Mouse (Mus musculus) lung, embryonic 14.5 days (tissue): Measurements from ENCODE around the gene Msh5. TPM values are rescaled to one million over a fixed set of nuclear protein-coding genes. Genes with fewer than 3 reads are reported as not detected.
A peak's percentile ranks its signal among the peaks of the same experiment; 100 is the strongest.

ENCODE experiments used
- ATAC-seq: fragments of 200-750 bp; cut with Nextera tagmentation; 2 replicates; pipeline ENCODE4 v1.8.0; 2017; ENCODE audit warnings: mild to moderate bottlenecking, moderate TSS enrichment, moderate library complexity; ENCODE audit not compliant: insufficient read depth
- DNase-seq: peaks from one replicate; pipeline ENCODE4 v3.0.0-alpha.2; 2015
- H3K27ac ChIP-seq: fragments of 300-500 bp; sonication (generic); 2 replicates; pipeline ENCODE4 v1.5.1; 2014; ENCODE audit warnings: low read depth, mild to moderate bottlenecking, moderate library complexity
- H3K27me3 ChIP-seq: fragments of 300-500 bp; sonication (generic); 2 replicates; pipeline ENCODE4 v1.6.1; 2014; ENCODE audit warnings: low read length, control low read depth; ENCODE audit not compliant: insufficient read depth
- H3K36me3 ChIP-seq: fragments of 300-500 bp; sonication (generic); 2 replicates; pipeline ENCODE4 v1.6.1; 2014; ENCODE audit warnings: control low read depth; ENCODE audit not compliant: insufficient read depth
- H3K4me1 ChIP-seq: fragments of 300-500 bp; sonication (generic); 2 replicates; pipeline ENCODE4 v1.6.1; 2014; ENCODE audit warnings: antibody characterized with exemption, control low read depth; ENCODE audit not compliant: insufficient read depth
- H3K4me2 ChIP-seq: fragments of 300-500 bp; sonication (generic); 2 replicates; pipeline ENCODE4 v1.6.1; 2014; ENCODE audit warnings: mild to moderate bottlenecking
- H3K4me3 ChIP-seq: fragments of 300-500 bp; sonication (generic); 2 replicates; pipeline ENCODE4 v1.5.1; 2014; ENCODE audit warnings: low read depth, low read length
- H3K9ac ChIP-seq: fragments of 300-500 bp; sonication (generic); 2 replicates; pipeline ENCODE4 v1.6.1; 2014
- H3K9me3 ChIP-seq: fragments of 300-500 bp; sonication (generic); 2 replicates; pipeline ENCODE4 v1.6.1; 2016; ENCODE audit warnings: low read depth, low read length, control low read depth
- CTCF ChIP-seq: IDR thresholded peaks from 2 replicates; pipeline ENCODE4 v1.5.1; 2016; ENCODE audit warnings: antibody characterized with exemption, low read depth
- WGBS: fragments of 180-500 bp; shearing (Covaris S2); extraction: QIAGEN DNeasy Blood & Tissue Kit; methylation state at CpG from one replicate; pipeline ENCODE4 v1.1.7; 2014; 5-methylcytosine and 5-hydroxymethylcytosine counted together
- polyA plus RNA-seq: library from polyadenylated mRNA; unstranded; fragments of >200 nt; fragmentation: Nextera tagmentation; extraction: Ambion mirVana; gene quantifications from 2 replicates; pipeline ENCODE4 v1.2.1, GENCODE M21; 2014

Gene Msh5
- polyA plus RNA-seq, 1 experiment from 2014 or later, result 4.6 TPM

- Histone ChIP-seq H3K36me3 (peaks cover 58% of the 10 kb centered on the region), H3K27ac (no peak overlapping the region)
- DNase-seq, result no peak
These were observed 14.3 kb upstream of the Msh5 start for GRCm38 (mm10) chr17:35060737-35061297.

GRCm38 (mm10) chr17:35060071-35060470 lies 13.5 kb upstream of the Msh5 start:
- DNase-seq (no peak), ATAC-seq (no peak)
- Histone ChIP-seq H3K4me3 (peak overlapping the region; percentile 84), H3K36me3 (peaks cover 65% of the 10 kb centered on the region), H3K9me3 (no peaks in the 10 kb centered on the region), H3K4me1 (peaks cover 10% of the 10 kb centered on the region), H3K27me3 (no peaks in the 10 kb centered on the region), H3K4me2 (peak overlapping the region; percentile 97), H3K9ac (peak overlapping the region; percentile 83), H3K27ac (peak overlapping the region; percentile 93)
- WGBS, result 24% methylated on average over 14 of the region's 14 CpGs
- TF ChIP-seq CTCF, result no peak

More at GRCm38 (mm10) chr17:35060737-35061297, 14.3 kb upstream of the Msh5 start:
- Histone ChIP-seq H3K27me3 (0 out of 2 replicates have a peak, but pooled peaks cover 5% of the 10 kb centered on the region), H3K4me1 (peaks cover 10% of the 10 kb centered on the region), H3K9ac (peak overlapping the region; percentile 83), H3K9me3 (no peaks in the 10 kb centered on the region), H3K4me3 (peak overlapping the region; percentile 84), H3K4me2 (peak overlapping the region; percentile 97)
- WGBS, result 60% methylated on average over 22 of the region's 22 CpGs
- no peak for ATAC-seq
- TF ChIP-seq CTCF, result no peak

DNA sequence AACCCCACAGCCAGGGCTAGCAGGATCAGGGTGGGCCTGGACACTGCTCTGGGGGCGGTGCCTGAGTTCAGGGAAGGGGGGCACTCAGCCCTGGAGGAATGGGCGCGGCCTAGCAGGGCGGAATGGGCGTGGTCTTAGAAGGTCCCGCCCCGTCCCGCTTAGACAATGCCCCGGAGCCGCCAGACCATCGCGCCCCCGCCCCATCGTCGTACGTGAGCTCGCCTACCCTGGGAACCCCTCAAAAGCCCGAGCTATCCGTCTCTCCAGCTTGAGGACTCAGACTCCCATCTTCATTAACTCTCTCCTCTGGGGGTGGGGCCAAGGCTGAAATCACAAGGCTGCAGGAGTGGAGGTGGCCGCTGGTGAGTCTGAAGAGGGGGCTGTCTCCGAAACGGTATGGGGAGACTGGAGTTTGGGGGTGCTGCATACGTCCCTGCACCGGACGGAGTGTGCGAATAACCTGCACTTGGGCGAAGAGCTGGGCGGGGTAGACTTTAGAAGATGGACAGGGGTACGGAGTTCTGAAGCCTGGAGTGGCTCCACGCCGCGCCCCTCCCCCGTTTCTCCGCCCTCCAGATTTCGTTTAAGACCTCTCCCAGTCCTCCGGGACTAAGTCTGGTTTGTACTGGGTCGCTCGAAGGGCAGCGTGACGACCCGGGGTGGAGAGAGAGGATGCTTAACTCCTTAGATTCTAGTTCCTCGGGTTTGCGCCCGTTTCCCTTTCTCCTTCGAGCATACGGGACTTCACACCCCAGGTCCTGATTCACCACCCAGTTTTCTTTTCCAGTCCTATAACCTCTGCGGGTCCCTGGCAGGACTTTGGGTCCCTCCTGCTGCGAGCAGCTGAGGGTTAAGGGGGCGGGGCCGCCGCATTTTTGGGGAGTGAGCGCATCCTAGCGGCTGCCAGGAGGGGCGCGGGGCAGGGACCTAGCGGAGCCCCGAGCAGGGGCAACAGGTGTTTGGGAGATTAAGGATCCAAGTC lies 12.7 kb upstream of the Msh5 start, which contains the start of gene Ddah2:
Gene Ddah2 (plus strand): TSS at position 125 of the 982 bp plus-strand sequence.
- Histone ChIP-seq H3K36me3 (peaks cover 74% of the 10 kb centered on the region), H3K27ac (peak within 1 kb of the TSS; percentile 93), H3K9ac (peak within 1 kb of the TSS; percentile 83), H3K9me3 (no peaks in the 10 kb centered on the region), H3K27me3 (no peaks in the 10 kb centered on the region), H3K4me3 (peak within 1 kb of the TSS; percentile 84), H3K4me1 (peaks cover 10% of the 10 kb centered on the region), H3K4me2 (peak within 1 kb of the TSS; percentile 97)
- under 1% methylated on average over 57 of the region's 57 CpGs for WGBS
- DNase-seq (peak; percentile 99), ATAC-seq (peak; percentile 92)
- TF ChIP-seq CTCF, result peak; percentile 75

DNA sequence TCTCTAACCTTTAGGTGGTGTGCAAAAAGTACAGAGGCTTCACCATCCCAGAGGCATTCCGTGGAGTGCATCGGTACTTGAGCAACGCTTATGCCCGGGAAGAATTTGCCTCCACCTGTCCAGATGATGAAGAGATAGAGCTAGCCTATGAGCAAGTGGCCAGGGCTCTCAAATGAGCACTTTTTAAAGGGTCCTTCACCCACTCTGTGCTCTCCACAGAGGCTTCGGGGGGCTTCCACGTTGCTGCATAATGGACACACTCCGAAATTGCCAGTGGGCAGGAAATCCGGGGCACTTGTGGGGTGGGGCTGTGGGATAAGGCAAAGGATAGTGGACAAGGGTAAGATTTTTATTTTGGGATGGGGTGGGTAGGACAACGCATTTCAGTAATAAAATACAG lies 11.8 kb upstream of the Msh5 start:
- Histone ChIP-seq H3K4me2 (peak overlapping the region; percentile 97), H3K27me3 (no peaks in the 10 kb centered on the region), H3K36me3 (peaks cover 83% of the 10 kb centered on the region), H3K9ac (0 out of 2 replicates have a peak overlapping the region, but pooled peaks have one; percentile 83), H3K4me1 (peaks cover 10% of the 10 kb centered on the region), H3K27ac (peak overlapping the region; percentile 93; the same call in 1 of the 2 replicates), H3K9me3 (no peaks in the 10 kb centered on the region), H3K4me3 (peak overlapping the region; percentile 84)
- no peak for TF ChIP-seq CTCF
- WGBS, result 49% methylated on average over 9 of the region's 9 CpGs
- ATAC-seq (peak; percentile 0; the same call in 1 of the 2 replicates), DNase-seq (no peak)

GRCm38 (mm10) chr17:35057090-35057489 lies 10.5 kb upstream of the Msh5 start:
- 66% methylated on average over 3 of the region's 3 CpGs for WGBS
- no peaks in the 10 kb centered on the region for H3K27me3 ChIP-seq
- DNase-seq, result no peak
- no peak overlapping the region for H3K4me2 ChIP-seq
- H3K4me3 ChIP-seq, result no peak overlapping the region
- TF ChIP-seq CTCF, result no peak
- peaks cover 13% of the 10 kb centered on the region for H3K4me1 ChIP-seq
- H3K36me3 ChIP-seq, result peaks cover 84% of the 10 kb centered on the region
- H3K9ac ChIP-seq, result no peak overlapping the region
- H3K9me3 ChIP-seq, result no peaks in the 10 kb centered on the region
- ATAC-seq, result no peak
- no peak overlapping the region for H3K27ac ChIP-seq

DNA sequence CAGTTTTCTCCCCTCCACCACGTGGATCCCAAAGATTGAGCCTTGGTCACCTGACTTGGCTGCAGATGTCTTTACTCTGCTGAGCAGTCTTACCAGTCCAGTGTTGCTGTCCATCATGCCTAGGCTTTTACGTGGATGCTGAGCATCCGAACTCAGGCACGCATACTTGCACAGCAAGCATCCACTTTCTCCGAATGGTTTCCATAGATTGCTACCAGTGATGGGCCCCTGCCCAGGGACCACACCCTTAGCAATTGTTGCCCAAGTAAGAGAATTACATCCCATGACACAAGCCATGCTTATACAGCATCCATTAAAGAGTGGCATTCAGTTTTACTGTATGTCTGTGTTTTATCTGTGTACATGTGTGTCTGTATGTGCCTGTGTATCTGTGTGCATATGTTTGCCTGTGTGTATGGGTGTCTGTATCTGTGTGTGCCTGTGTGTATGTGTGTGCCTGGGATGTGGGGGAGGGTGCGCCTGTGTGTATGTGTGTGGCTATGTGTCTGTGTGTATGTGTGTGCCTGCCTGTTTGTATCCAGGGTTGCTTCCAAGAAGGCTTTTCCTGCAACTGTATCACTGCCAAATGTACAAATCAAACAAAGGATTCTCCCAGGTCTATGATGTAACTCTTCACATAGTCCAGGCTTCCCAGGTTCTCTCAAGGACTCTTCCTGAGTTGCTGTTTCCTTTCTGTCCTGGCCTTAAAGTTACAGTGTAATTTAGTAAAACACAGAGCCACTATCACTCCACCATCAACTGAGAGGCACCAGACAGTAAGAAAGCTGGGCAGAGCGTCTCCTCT lies 9.3 kb upstream of the Msh5 start:
- no peaks in the 10 kb centered on the region for H3K9me3 ChIP-seq
- no peak overlapping the region for H3K27ac ChIP-seq
- H3K36me3 ChIP-seq, result peaks cover 75% of the 10 kb centered on the region
- H3K4me1 ChIP-seq, result peaks cover 15% of the 10 kb centered on the region
- ATAC-seq, result no peak
- TF ChIP-seq CTCF, result no peak
- WGBS, result 89% methylated on average over 7 of the region's 7 CpGs
- no peak overlapping the region for H3K4me2 ChIP-seq
- no peak overlapping the region for H3K9ac ChIP-seq
- DNase-seq, result no peak
- no peak overlapping the region for H3K4me3 ChIP-seq
- no peaks in the 10 kb centered on the region for H3K27me3 ChIP-seq
